ENCODE assay signal across 19 mouse cellular contexts in genomic region chr6:17032231-17032728, GRCm38 (mm10). TPM values are rescaled to one million over a fixed set of nuclear protein-coding genes. Genes with fewer than 3 reads are reported as not detected.
DNase-seq lines count a peak whose midpoint lies in the region; ATAC-seq and TF ChIP-seq lines count a peak whose summit lies in the region.
"Had no signal": no experiment of that assay in that cellular context is flagged by ENCODE, and none has a peak within 500 bp of the region (broad histone marks: within the 10 kb centered on the region; RNA-seq: fewer than 3 reads in every experiment).

No protein-coding gene starts in this region.

- H3K4me2 ChIP-seq in hindbrain, embryonic 11.5 days (replicated peaks; ENCODE audit: low read depth, low read length): no peak overlapping the region
- no peak overlapping the region for H3K4me2 ChIP-seq in hindbrain, embryonic 12.5 days (replicated peaks)
- H3K4me2 ChIP-seq in kidney, embryonic 16.5 days (replicated peaks; ENCODE audit: low read depth, low read length): no peak overlapping the region
- H3K4me2 ChIP-seq: heart, embryonic 15.5 days; hindbrain, embryonic 13.5 days; liver, embryonic 13.5 days; neural tube, embryonic 13.5 days had no signal

- DNase-seq in hindbrain, embryonic 11.5 days (ENCODE audit: low spot score): peak; percentile 5
- peak; percentile 13 for DNase-seq in R1 (ENCODE audit: low read depth, low spot score)
- no peak for DNase-seq in left cerebral cortex, postnatal 36 days (ENCODE audit: low spot score in 2 of 2)
- no peak for DNase-seq in frontal cortex, postnatal 10 days (ENCODE audit: low spot score in 2 of 2)
- DNase-seq in thymus, postnatal 10 days (ENCODE audit: low spot score in 2 of 2): no peak
- DNase-seq: cerebellum, adult 8-10 months; embryo, embryonic 11 days; forebrain, postnatal 0 days; gastrocnemius, adult 2 months; heart, adult 11 months; liver, embryonic 13.5 days; right cerebral cortex, postnatal 25 days had no signal

- no peaks in the 10 kb centered on the region for H3K36me3 ChIP-seq in hindbrain, embryonic 11.5 days (ENCODE audit: control insufficient read depth, insufficient read depth, low read length)
- no peaks in the 10 kb centered on the region for H3K36me3 ChIP-seq in hindbrain, embryonic 12.5 days
- H3K36me3 ChIP-seq in ES-Bruce4 (ENCODE audit: control insufficient read depth, insufficient read depth, low read length, poor library complexity, severe bottlenecking): no peaks in the 10 kb centered on the region
- no peaks in the 10 kb centered on the region for H3K36me3 ChIP-seq in kidney, embryonic 16.5 days (ENCODE audit: insufficient read depth, low read length)
- H3K36me3 ChIP-seq: heart, embryonic 15.5 days; hindbrain, embryonic 13.5 days; liver, embryonic 13.5 days; neural tube, embryonic 13.5 days had no signal

- H3K9me3 ChIP-seq in hindbrain, embryonic 11.5 days (ENCODE audit: control insufficient read depth, low read length): no peaks in the 10 kb centered on the region
- no peaks in the 10 kb centered on the region for H3K9me3 ChIP-seq in hindbrain, embryonic 12.5 days (replicated peaks)
- H3K9me3 ChIP-seq in ES-Bruce4 (replicated peaks; ENCODE audit: control insufficient read depth, insufficient read depth, low read length, poor library complexity, severe bottlenecking): no peaks in the 10 kb centered on the region
- no peaks in the 10 kb centered on the region for H3K9me3 ChIP-seq in kidney, embryonic 16.5 days (ENCODE audit: low read length)
- H3K9me3 ChIP-seq: heart, embryonic 15.5 days; hindbrain, embryonic 13.5 days; liver, embryonic 13.5 days; neural tube, embryonic 13.5 days had no signal

- no peaks in the 10 kb centered on the region for H3K4me1 ChIP-seq in hindbrain, embryonic 11.5 days (replicated peaks; ENCODE audit: control insufficient read depth, insufficient read depth, low read length)
- H3K4me1 ChIP-seq in hindbrain, embryonic 12.5 days: peaks cover 2% of the 10 kb centered on the region; the same call in 1 of the 2 replicates
- H3K4me1 ChIP-seq in ES-Bruce4 (ENCODE audit: control insufficient read depth, insufficient read depth, low read length): peaks cover 3% of the 10 kb centered on the region
- peaks cover 5% of the 10 kb centered on the region for H3K4me1 ChIP-seq in kidney, embryonic 16.5 days (ENCODE audit: insufficient read depth, low read length)
- H3K4me1 ChIP-seq: heart, embryonic 15.5 days; hindbrain, embryonic 13.5 days; liver, embryonic 13.5 days; neural tube, embryonic 13.5 days had no signal

- H3K9ac ChIP-seq in hindbrain, embryonic 11.5 days (ENCODE audit: low read depth, low read length): no peak overlapping the region
- no peak overlapping the region for H3K9ac ChIP-seq in hindbrain, embryonic 12.5 days
- no peak overlapping the region for H3K9ac ChIP-seq in ES-Bruce4 (ENCODE audit: low read depth, poor library complexity, severe bottlenecking)
- no peak overlapping the region for H3K9ac ChIP-seq in kidney, embryonic 16.5 days (replicated peaks; ENCODE audit: low read length)
- H3K9ac ChIP-seq: forebrain, postnatal 0 days; heart, embryonic 15.5 days; hindbrain, embryonic 13.5 days; liver, embryonic 13.5 days; neural tube, embryonic 13.5 days had no signal

- no peak overlapping the region for H3K4me3 ChIP-seq in hindbrain, embryonic 11.5 days (ENCODE audit: low read depth, low read length)
- no peak overlapping the region for H3K4me3 ChIP-seq in hindbrain, embryonic 12.5 days
- H3K4me3 ChIP-seq in ES-Bruce4 (ENCODE audit: low read depth, low read length): no peak overlapping the region
- no peak overlapping the region for H3K4me3 ChIP-seq in kidney, embryonic 16.5 days (ENCODE audit: low read length)
- H3K4me3 ChIP-seq: gastrocnemius, adult 2 months; heart, embryonic 15.5 days; hindbrain, embryonic 13.5 days; liver, embryonic 13.5 days; neural tube, embryonic 13.5 days had no signal

- TF ChIP-seq CTCF in ES-Bruce4 (IDR thresholded peaks at IDR 0.05; ENCODE audit: low read depth, low read length): no peak

- H3K27ac ChIP-seq in hindbrain, embryonic 11.5 days (ENCODE audit: low read depth, low read length): no peak overlapping the region
- no peak overlapping the region for H3K27ac ChIP-seq in hindbrain, embryonic 12.5 days
- 0 out of 2 replicates have a peak overlapping the region, but pooled peaks have one; percentile 47 for H3K27ac ChIP-seq in ES-Bruce4 (ENCODE audit: insufficient read depth, low read length)
- no peak overlapping the region for H3K27ac ChIP-seq in kidney, embryonic 16.5 days (ENCODE audit: low read length)
- H3K27ac ChIP-seq: gastrocnemius, adult 2 months; heart, embryonic 15.5 days; hindbrain, embryonic 13.5 days; liver, embryonic 13.5 days; neural tube, embryonic 13.5 days had no signal

- no peak for TF ChIP-seq POLR2A in ES-Bruce4 (IDR thresholded peaks at IDR 0.05; ENCODE audit: insufficient read depth, low read length)

- ATAC-seq in hindbrain, embryonic 11.5 days (ENCODE audit: low FRiP score): no peak
- no peak for ATAC-seq in hindbrain, embryonic 12.5 days (ENCODE audit: low FRiP score)
- peak; percentile 75 for ATAC-seq in kidney, embryonic 16.5 days (ENCODE audit: low FRiP score, low TSS enrichment)
- ATAC-seq: forebrain, postnatal 0 days; intestine, postnatal 0 days had no signal

- WGBS in hindbrain, embryonic 11.5 days: 6% methylated on average over 2 of the region's 2 CpGs
- WGBS in hindbrain, embryonic 12.5 days: 4% methylated on average over 2 of the region's 2 CpGs
- 8% methylated on average over 2 of the region's 2 CpGs for WGBS in kidney, embryonic 16.5 days

- peak; percentile 68 for TF ChIP-seq EP300 in ES-Bruce4 (IDR thresholded peaks at IDR 0.05; ENCODE audit: insufficient read depth, low read depth, low read length)

- intact Hi-C loops in left cerebral cortex, postnatal 36 days (cut with DNase I): no loop called here

- no peaks in the 10 kb centered on the region for H3K27me3 ChIP-seq in hindbrain, embryonic 11.5 days (ENCODE audit: control insufficient read depth, insufficient read depth, low read length)
- H3K27me3 ChIP-seq in hindbrain, embryonic 12.5 days: no peaks in the 10 kb centered on the region
- no peaks in the 10 kb centered on the region for H3K27me3 ChIP-seq in ES-Bruce4 (ENCODE audit: control insufficient read depth, insufficient read depth, low read length, poor library complexity, severe bottlenecking)
- no peaks in the 10 kb centered on the region for H3K27me3 ChIP-seq in kidney, embryonic 16.5 days (ENCODE audit: insufficient read depth, low read length)
- H3K27me3 ChIP-seq: hindbrain, embryonic 13.5 days; liver, embryonic 13.5 days; neural tube, embryonic 13.5 days had no signal

RNA-seq across cellular contexts. Expression of gene Tes, which starts 32.7 kb away (rescaled TPM):
- polyA plus RNA-seq in hindbrain, embryonic 11.5 days (2014; fragmentation: Nextera tagmentation; extraction: Ambion mirVana): 65.2 and 65.5 TPM in 2 replicates
- polyA plus RNA-seq in hindbrain, embryonic 12.5 days (2016; fragmentation: Nextera tagmentation; extraction: Ambion mirVana): 58.5 and 64.2 TPM in 2 replicates
- polyA plus RNA-seq in ES-Bruce4 (2011; ENCODE audit: insufficient read depth, insufficient read length, low read depth, missing spikeins): 57.5 and 59.6 TPM in 2 replicates
- polyA plus RNA-seq in kidney, embryonic 16.5 days (2015; fragmentation: Nextera tagmentation; extraction: Ambion mirVana): 77.5 and 82.6 TPM in 2 replicates
- total RNA-seq in left cerebral cortex, postnatal 36 days (2021): 1 to 10 TPM; 4.0 to 4.2 TPM

Comparison
In these comparisons a context has a peak if more than half of its experiments do, and no peak if none do; other contexts are left out.
1. DNase-seq: peak in hindbrain, embryonic 11.5 days (single experiment) and R1 (single experiment); none in left cerebral cortex, postnatal 36 days (0 of 2), frontal cortex, postnatal 10 days (0 of 2) and thymus, postnatal 10 days (0 of 2).